9 mouse cellular contexts compared by ENCODE assay signal in genomic region chr2:163693716-163694314, GRCm38 (mm10). TPM values are rescaled to one million over a fixed set of nuclear protein-coding genes. Genes with fewer than 3 reads are reported as not detected.
DNase-seq lines count a peak whose midpoint lies in the region; ATAC-seq lines count a peak whose summit lies in the region.
"Had no signal": no experiment of that assay in that cellular context is flagged by ENCODE, and none has a peak within 500 bp of the region (broad histone marks: within the 10 kb centered on the region; RNA-seq: fewer than 3 reads in every experiment).

No protein-coding gene starts in this region.

- peak overlapping the region; percentile 13; the same call in 1 of the 2 replicates for H3K9ac ChIP-seq in hindbrain, embryonic 13.5 days
- H3K9ac ChIP-seq in hindbrain, embryonic 11.5 days (ENCODE audit: low read depth, low read length) = no peak overlapping the region
- H3K9ac ChIP-seq in embryonic facial prominence, embryonic 13.5 days = no peak overlapping the region

- no peak overlapping the region for H3K4me2 ChIP-seq in hindbrain, embryonic 13.5 days
- no peak overlapping the region for H3K4me2 ChIP-seq in hindbrain, embryonic 11.5 days (replicated peaks; ENCODE audit: low read depth, low read length)
- peak overlapping the region; percentile 5; the same call in 1 of the 2 replicates for H3K4me2 ChIP-seq in embryonic facial prominence, embryonic 13.5 days

- DNase-seq in hindbrain, embryonic 11.5 days (ENCODE audit: low spot score) = no peak
- DNase-seq in kidney, adult 9 months = peak; percentile 68
- DNase-seq in mesoderm, embryonic 11.5 days (ENCODE audit: low read depth, low spot score) = peak; percentile 40
- no peak for DNase-seq in frontal cortex, postnatal 14 days (ENCODE audit: low spot score in 2 of 2)
- DNase-seq in retina, embryonic 14.5 days (ENCODE audit: low spot score) = no peak

- no peak overlapping the region for H3K4me3 ChIP-seq in hindbrain, embryonic 13.5 days
- H3K4me3 ChIP-seq in hindbrain, embryonic 11.5 days (ENCODE audit: low read depth, low read length) = no peak overlapping the region
- no peak overlapping the region for H3K4me3 ChIP-seq in embryonic facial prominence, embryonic 13.5 days

- ATAC-seq in hindbrain, embryonic 13.5 days (ENCODE audit: low FRiP score) = no peak
- no peak for ATAC-seq in hindbrain, embryonic 11.5 days (ENCODE audit: low FRiP score)
- ATAC-seq in embryonic facial prominence, embryonic 13.5 days (ENCODE audit: insufficient number of reproducible peaks, insufficient read depth, low FRiP score, low TSS enrichment, low read depth) = no peak
- no peak for ATAC-seq in granulocyte monocyte progenitor cell, adult 5-6 weeks (replicated peaks; ENCODE audit: poor library complexity, severe bottlenecking)

- peak overlapping the region; percentile 58; the same call in 1 of the 2 replicates for H3K27ac ChIP-seq in hindbrain, embryonic 13.5 days
- H3K27ac ChIP-seq in hindbrain, embryonic 11.5 days (ENCODE audit: low read depth, low read length) = no peak overlapping the region
- H3K27ac ChIP-seq in embryonic facial prominence, embryonic 13.5 days = peak overlapping the region; percentile 63
- H3K27ac ChIP-seq: macrophage had no signal

- WGBS in hindbrain, embryonic 13.5 days = 65% methylated on average over 9 of the region's 9 CpGs
- WGBS in hindbrain, embryonic 11.5 days = 79% methylated on average over 9 of the region's 9 CpGs
- 60% methylated on average over 9 of the region's 9 CpGs for WGBS in embryonic facial prominence, embryonic 13.5 days

- peaks cover 49% of the 10 kb centered on the region for H3K4me1 ChIP-seq in hindbrain, embryonic 13.5 days (replicated peaks)
- H3K4me1 ChIP-seq in hindbrain, embryonic 11.5 days (replicated peaks; ENCODE audit: control insufficient read depth, insufficient read depth, low read length) = peaks cover 8% of the 10 kb centered on the region; the same call in 1 of the 2 replicates
- H3K4me1 ChIP-seq in embryonic facial prominence, embryonic 13.5 days = peaks cover 17% of the 10 kb centered on the region

- no peaks in the 10 kb centered on the region for H3K36me3 ChIP-seq in hindbrain, embryonic 13.5 days
- no peaks in the 10 kb centered on the region for H3K36me3 ChIP-seq in hindbrain, embryonic 11.5 days (ENCODE audit: control insufficient read depth, insufficient read depth, low read length)
- no peaks in the 10 kb centered on the region for H3K36me3 ChIP-seq in embryonic facial prominence, embryonic 13.5 days

- no peaks in the 10 kb centered on the region for H3K9me3 ChIP-seq in hindbrain, embryonic 13.5 days
- H3K9me3 ChIP-seq in hindbrain, embryonic 11.5 days (ENCODE audit: control insufficient read depth, low read length) = no peaks in the 10 kb centered on the region
- no peaks in the 10 kb centered on the region for H3K9me3 ChIP-seq in embryonic facial prominence, embryonic 13.5 days

- H3K27me3 ChIP-seq in hindbrain, embryonic 13.5 days = no peaks in the 10 kb centered on the region
- H3K27me3 ChIP-seq in hindbrain, embryonic 11.5 days (ENCODE audit: control insufficient read depth, insufficient read depth, low read length) = no peaks in the 10 kb centered on the region
- no peaks in the 10 kb centered on the region for H3K27me3 ChIP-seq in embryonic facial prominence, embryonic 13.5 days

RNA-seq across cellular contexts. Expression of gene Pkig, which starts 35.6 kb away (rescaled TPM):
- 110 and 119 TPM in 2 replicates for polyA plus RNA-seq in hindbrain, embryonic 13.5 days (2015; fragmentation: Nextera tagmentation; extraction: Ambion mirVana)
- 136 and 138 TPM in 2 replicates for polyA plus RNA-seq in hindbrain, embryonic 11.5 days (2014; fragmentation: Nextera tagmentation; extraction: Ambion mirVana)
- polyA plus RNA-seq in embryonic facial prominence, embryonic 13.5 days (2015; fragmentation: Nextera tagmentation; extraction: Ambion mirVana) = 105 and 113 TPM in 2 replicates
- total RNA-seq in granulocyte monocyte progenitor cell, adult 5-6 weeks (2014; fragmentation: Nextera tagmentation) = 89.1 and 89.4 TPM in 2 replicates
- 52.2 and 65.1 TPM in 2 replicates for total RNA-seq in granulocyte monocyte progenitor cell, adult 5-6 weeks (2017)

RNA-seq across cellular contexts. Expression of gene Serinc3, which starts 48.9 kb away (rescaled TPM):
- 37.5 and 38.7 TPM in 2 replicates for polyA plus RNA-seq in hindbrain, embryonic 13.5 days (2015; fragmentation: Nextera tagmentation; extraction: Ambion mirVana)
- polyA plus RNA-seq in hindbrain, embryonic 11.5 days (2014; fragmentation: Nextera tagmentation; extraction: Ambion mirVana) = 35.7 and 38.4 TPM in 2 replicates
- polyA plus RNA-seq in embryonic facial prominence, embryonic 13.5 days (2015; fragmentation: Nextera tagmentation; extraction: Ambion mirVana) = 26.4 and 35.6 TPM in 2 replicates
- total RNA-seq in granulocyte monocyte progenitor cell, adult 5-6 weeks (2014; fragmentation: Nextera tagmentation) = 505 and 572 TPM in 2 replicates
- total RNA-seq in granulocyte monocyte progenitor cell, adult 5-6 weeks (2017) = 503 and 505 TPM in 2 replicates

RNA-seq across cellular contexts. Expression of gene Ada, which starts 56.2 kb away (rescaled TPM):
- 2.8 and 3.2 TPM in 2 replicates for polyA plus RNA-seq in hindbrain, embryonic 13.5 days (2015; fragmentation: Nextera tagmentation; extraction: Ambion mirVana)
- polyA plus RNA-seq in hindbrain, embryonic 11.5 days (2014; fragmentation: Nextera tagmentation; extraction: Ambion mirVana) = 4.7 and 6.0 TPM in 2 replicates
- polyA plus RNA-seq in embryonic facial prominence, embryonic 13.5 days (2015; fragmentation: Nextera tagmentation; extraction: Ambion mirVana) = 8.5 and 11.1 TPM in 2 replicates
- 14.7 and 22.8 TPM in 2 replicates for total RNA-seq in granulocyte monocyte progenitor cell, adult 5-6 weeks (2014; fragmentation: Nextera tagmentation)
- 17.0 and 19.3 TPM in 2 replicates for total RNA-seq in granulocyte monocyte progenitor cell, adult 5-6 weeks (2017)

Comparison
In these comparisons a context has a peak if more than half of its experiments do, and no peak if none do; other contexts are left out.
1. DNase-seq: peak in kidney, adult 9 months (single experiment) and mesoderm, embryonic 11.5 days (single experiment); none in hindbrain, embryonic 11.5 days (single experiment), frontal cortex, postnatal 14 days (0 of 2) and retina, embryonic 14.5 days (single experiment).